Mouse (Mus musculus): ENCODE data around the gene Sh3bgrl. TPM values are rescaled to one million over a fixed set of nuclear protein-coding genes. Genes with fewer than 3 reads are reported as not detected.
A peak's percentile ranks its signal among the peaks of the same experiment; 100 is the strongest.

Gene Sh3bgrl
- polyA plus RNA-seq, 1 experiment from 2014 or later, result 127 TPM

DNA sequence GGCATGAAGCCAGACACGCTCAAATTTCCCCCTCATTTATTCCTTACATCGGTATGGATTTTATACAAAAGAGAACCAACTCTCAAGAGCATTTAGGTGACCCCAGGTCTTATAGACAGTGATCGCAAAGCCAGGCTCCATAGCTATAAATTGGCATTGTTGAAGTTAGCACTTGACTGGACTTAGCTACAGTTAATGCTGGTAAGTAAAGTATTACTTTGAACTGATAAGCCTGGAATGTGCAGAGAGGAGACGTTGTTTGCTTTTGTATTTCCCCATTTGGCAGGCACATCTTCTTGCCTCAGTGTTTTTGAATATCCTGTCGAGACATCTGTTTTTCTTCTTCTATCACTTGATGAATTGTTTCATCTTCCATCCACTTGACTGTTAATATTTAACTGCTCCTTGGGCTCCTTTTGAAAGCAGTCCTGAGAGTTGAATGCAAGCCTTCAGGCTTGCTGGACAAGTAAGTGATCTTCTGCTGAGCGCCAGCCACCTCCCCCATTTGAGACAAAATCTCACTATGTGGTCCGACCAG, 32.5 kb downstream of the Sh3bgrl start:
- no peaks in the 10 kb centered on the region for H3K9me3 ChIP-seq (ENCODE audit: low read length)
- WGBS, result 18% methylated on average over 7 of the region's 7 CpGs
- H3K4me1 ChIP-seq (ENCODE audit: insufficient read depth, low read depth, low read length), result no peaks in the 10 kb centered on the region
- no peak overlapping the region for H3K9ac ChIP-seq (replicated peaks; ENCODE audit: low read depth)
- peak overlapping the region; percentile 19; the same call in 1 of the 2 replicates for H3K4me2 ChIP-seq (replicated peaks; ENCODE audit: low read depth, low read length)
- TF ChIP-seq EP300 (IDR thresholded peaks at IDR 0.05), result peak; percentile 76
- TF ChIP-seq CTCF (IDR thresholded peaks at IDR 0.05), result no peak
- peak; percentile 69 for ATAC-seq
- DNase-seq (ENCODE audit: low spot score), result peak; percentile 79
- no peak overlapping the region for H3K4me3 ChIP-seq (ENCODE audit: low read depth, low read length)
- H3K27ac ChIP-seq (ENCODE audit: low read length), result peak overlapping the region; percentile 51
- H3K36me3 ChIP-seq (ENCODE audit: insufficient read depth, low read length), result no peaks in the 10 kb centered on the region
- no peaks in the 10 kb centered on the region for H3K27me3 ChIP-seq (replicated peaks; ENCODE audit: insufficient read depth, low read length)

DNA sequence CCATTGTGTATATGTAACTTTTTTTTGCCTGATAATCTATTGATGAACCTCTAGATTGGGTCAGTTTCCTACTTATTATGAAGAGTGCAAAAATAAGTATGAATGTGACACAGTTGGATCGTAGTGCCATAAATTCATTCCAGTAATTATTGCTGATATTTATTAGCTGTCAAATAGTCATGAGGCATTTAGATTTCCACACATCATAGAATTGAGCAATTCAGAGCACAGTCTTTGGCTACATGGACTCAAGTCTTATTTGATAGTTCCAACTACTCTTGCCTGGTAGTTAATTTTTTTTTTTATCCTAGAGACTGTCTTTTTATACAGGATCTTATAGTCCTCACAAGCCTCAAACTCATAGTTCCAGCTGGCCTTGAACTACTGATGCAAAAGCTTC, 34.9 kb downstream of the Sh3bgrl start:
- no peak overlapping the region for H3K4me2 ChIP-seq (replicated peaks; ENCODE audit: low read depth, low read length)
- DNase-seq (ENCODE audit: low spot score) (peak; percentile 56), ATAC-seq (no peak)
- H3K4me1 ChIP-seq (ENCODE audit: insufficient read depth, low read depth, low read length), result no peaks in the 10 kb centered on the region
- H3K36me3 ChIP-seq (ENCODE audit: insufficient read depth, low read length), result no peaks in the 10 kb centered on the region
- H3K9ac ChIP-seq (replicated peaks; ENCODE audit: low read depth), result no peak overlapping the region
- 68% methylated on average over 1 of the region's 1 CpGs for WGBS
- no peak for TF ChIP-seq CTCF (IDR thresholded peaks at IDR 0.05)
- peak; percentile 23; the same call in 1 of the 2 replicates for TF ChIP-seq EP300 (IDR thresholded peaks at IDR 0.05)
- no peaks in the 10 kb centered on the region for H3K9me3 ChIP-seq (ENCODE audit: low read length)
- peak overlapping the region; percentile 20; the same call in 1 of the 2 replicates for H3K27ac ChIP-seq (ENCODE audit: low read length)
- no peaks in the 10 kb centered on the region for H3K27me3 ChIP-seq (replicated peaks; ENCODE audit: insufficient read depth, low read length)
- H3K4me3 ChIP-seq (ENCODE audit: low read depth, low read length), result no peak overlapping the region

DNA sequence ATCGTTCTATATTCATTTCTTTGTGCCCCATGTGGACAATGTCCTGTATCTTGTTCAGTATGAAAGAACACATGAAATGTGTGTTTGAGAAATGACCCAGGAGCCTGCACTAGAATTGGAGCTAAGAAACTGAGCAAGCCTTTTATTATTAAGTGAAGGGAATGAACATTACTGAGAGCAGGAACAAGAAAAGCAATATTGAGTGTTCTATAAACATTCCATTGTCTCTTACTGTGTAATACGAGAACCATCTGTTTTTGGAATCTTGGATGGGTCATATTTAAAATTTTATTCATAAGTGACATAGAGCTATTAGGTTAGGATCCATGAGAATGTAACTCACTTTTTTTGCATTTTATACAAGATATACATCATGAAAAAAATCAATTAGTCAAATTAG, 36.7 kb downstream of the Sh3bgrl start:
- H3K4me1 ChIP-seq (ENCODE audit: insufficient read depth, low read depth, low read length), result no peaks in the 10 kb centered on the region; the same call in 1 of the 2 replicates
- no peaks in the 10 kb centered on the region for H3K9me3 ChIP-seq (ENCODE audit: low read length)
- 56% methylated on average over 2 of the region's 2 CpGs for WGBS
- H3K4me3 ChIP-seq (ENCODE audit: low read depth, low read length), result no peak overlapping the region
- no peaks in the 10 kb centered on the region for H3K27me3 ChIP-seq (replicated peaks; ENCODE audit: insufficient read depth, low read length)
- ATAC-seq (peak; percentile 49), DNase-seq (ENCODE audit: low spot score) (peak; percentile 62)
- H3K27ac ChIP-seq (ENCODE audit: low read length), result no peak overlapping the region
- no peak overlapping the region for H3K4me2 ChIP-seq (replicated peaks; ENCODE audit: low read depth, low read length)
- TF ChIP-seq CTCF (IDR thresholded peaks at IDR 0.05) (no peak), EP300 (IDR thresholded peaks at IDR 0.05) (no peak)
- no peaks in the 10 kb centered on the region for H3K36me3 ChIP-seq (ENCODE audit: insufficient read depth, low read length)
- no peak overlapping the region for H3K9ac ChIP-seq (replicated peaks; ENCODE audit: low read depth)

DNA sequence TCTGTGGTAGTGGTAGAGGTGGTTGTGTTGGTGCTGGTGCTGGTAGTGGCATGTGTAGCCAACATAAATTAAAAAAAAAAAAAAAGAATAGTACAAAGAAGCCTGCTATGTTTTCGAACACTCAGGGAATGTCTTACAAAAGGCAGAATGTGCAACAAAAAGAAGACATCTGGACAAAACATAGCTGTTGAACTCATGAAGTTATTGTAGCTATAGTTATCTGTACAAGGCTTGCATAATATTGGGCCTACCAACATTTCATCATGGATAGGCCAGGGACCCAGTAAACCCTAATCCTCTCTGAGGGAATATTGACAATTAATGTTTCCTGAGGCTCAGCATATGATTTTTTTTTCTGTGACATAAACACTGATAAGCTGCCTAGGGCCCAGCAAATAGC, 37.3 kb downstream of the Sh3bgrl start:
- Histone ChIP-seq H3K9ac (replicated peaks; ENCODE audit: low read depth) (no peak overlapping the region), H3K4me1 (ENCODE audit: insufficient read depth, low read depth, low read length) (no peaks in the 10 kb centered on the region; the same call in 1 of the 2 replicates), H3K9me3 (ENCODE audit: low read length) (no peaks in the 10 kb centered on the region), H3K27me3 (replicated peaks; ENCODE audit: insufficient read depth, low read length) (no peaks in the 10 kb centered on the region), H3K27ac (ENCODE audit: low read length) (0 out of 2 replicates have a peak overlapping the region, but pooled peaks have one; percentile 2), H3K4me3 (ENCODE audit: low read depth, low read length) (no peak overlapping the region), H3K36me3 (ENCODE audit: insufficient read depth, low read length) (no peaks in the 10 kb centered on the region), H3K4me2 (replicated peaks; ENCODE audit: low read depth, low read length) (no peak overlapping the region)
- peak; percentile 57 for DNase-seq (ENCODE audit: low spot score)
- WGBS, result 59% methylated on average over 1 of the region's 1 CpGs
- ATAC-seq, result peak; percentile 60
- TF ChIP-seq CTCF (IDR thresholded peaks at IDR 0.05) (no peak), EP300 (IDR thresholded peaks at IDR 0.05) (no peak)

DNA sequence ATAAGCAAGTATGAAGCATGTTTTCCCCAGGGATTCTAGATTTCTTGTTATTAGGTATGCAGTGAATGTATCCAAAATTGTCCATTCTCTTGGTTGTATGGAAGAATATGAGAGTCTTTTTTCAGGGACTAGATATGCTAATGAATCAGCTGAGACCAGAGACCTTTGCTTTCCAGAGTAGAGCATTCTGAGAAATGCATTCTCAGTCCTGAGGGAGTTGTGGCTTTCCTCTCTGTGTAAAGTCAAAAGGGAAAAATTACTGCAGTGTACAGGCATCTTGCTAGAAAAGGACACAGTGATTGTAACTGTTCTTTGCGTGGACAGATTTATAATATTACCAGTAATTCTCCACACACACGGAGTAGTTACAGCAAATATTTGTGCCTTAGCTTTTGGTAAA, 38.3 kb downstream of the Sh3bgrl start:
- no peak for ATAC-seq
- Histone ChIP-seq H3K9me3 (ENCODE audit: low read length) (no peaks in the 10 kb centered on the region), H3K4me1 (ENCODE audit: insufficient read depth, low read depth, low read length) (no peaks in the 10 kb centered on the region; the same call in 1 of the 2 replicates), H3K4me3 (ENCODE audit: low read depth, low read length) (no peak overlapping the region), H3K4me2 (replicated peaks; ENCODE audit: low read depth, low read length) (no peak overlapping the region), H3K36me3 (ENCODE audit: insufficient read depth, low read length) (no peaks in the 10 kb centered on the region), H3K27me3 (replicated peaks; ENCODE audit: insufficient read depth, low read length) (no peaks in the 10 kb centered on the region), H3K27ac (ENCODE audit: low read length) (no peak overlapping the region), H3K9ac (replicated peaks; ENCODE audit: low read depth) (no peak overlapping the region)
- TF ChIP-seq EP300 (IDR thresholded peaks at IDR 0.05), result no peak
- no peak for TF ChIP-seq CTCF (IDR thresholded peaks at IDR 0.05)
- 64% methylated on average over 2 of the region's 2 CpGs for WGBS
- no peak for DNase-seq (ENCODE audit: low spot score)

DNA sequence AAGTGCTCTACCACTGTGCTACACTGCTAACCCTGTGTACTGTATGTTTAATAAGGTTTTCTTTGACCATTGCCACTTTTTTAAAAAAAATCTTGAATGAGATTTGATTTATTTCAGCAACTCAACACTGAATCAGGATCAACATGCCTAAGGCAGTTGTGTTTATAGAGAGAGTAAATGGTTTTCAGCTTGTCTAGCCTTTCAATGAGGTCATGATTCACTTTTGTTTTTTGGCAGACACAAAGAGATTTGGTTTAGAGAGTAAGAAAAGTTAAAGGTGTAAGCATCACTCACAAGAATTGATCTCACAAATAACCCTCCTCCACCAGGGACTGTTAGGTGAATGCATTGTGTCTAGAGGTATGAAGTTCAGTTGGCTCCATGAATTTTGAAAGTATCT, 41.1 kb downstream of the Sh3bgrl start:
- H3K27me3 ChIP-seq (replicated peaks; ENCODE audit: insufficient read depth, low read length), result no peaks in the 10 kb centered on the region
- ATAC-seq, result no peak
- no peak for DNase-seq (ENCODE audit: low spot score)
- no peak overlapping the region for H3K27ac ChIP-seq (ENCODE audit: low read length)
- TF ChIP-seq EP300 (IDR thresholded peaks at IDR 0.05), result no peak
- no peak for TF ChIP-seq CTCF (IDR thresholded peaks at IDR 0.05)
- H3K4me3 ChIP-seq (ENCODE audit: low read depth, low read length), result no peak overlapping the region
- no peaks in the 10 kb centered on the region; the same call in 1 of the 2 replicates for H3K4me1 ChIP-seq (ENCODE audit: insufficient read depth, low read depth, low read length)
- H3K9ac ChIP-seq (replicated peaks; ENCODE audit: low read depth), result no peak overlapping the region
- no peak overlapping the region for H3K4me2 ChIP-seq (replicated peaks; ENCODE audit: low read depth, low read length)
- no peaks in the 10 kb centered on the region for H3K36me3 ChIP-seq (ENCODE audit: insufficient read depth, low read length)
- no peaks in the 10 kb centered on the region for H3K9me3 ChIP-seq (ENCODE audit: low read length)

All from lung, postnatal 0 days (tissue).